Mouse (Mus musculus): Measurements from ENCODE around the gene Xylt1. TPM values are rescaled to one million over a fixed set of nuclear protein-coding genes. Genes with fewer than 3 reads are reported as not detected.

Gene Xylt1
- polyA plus RNA-seq, 1 experiment: 5.7 TPM

DNA sequence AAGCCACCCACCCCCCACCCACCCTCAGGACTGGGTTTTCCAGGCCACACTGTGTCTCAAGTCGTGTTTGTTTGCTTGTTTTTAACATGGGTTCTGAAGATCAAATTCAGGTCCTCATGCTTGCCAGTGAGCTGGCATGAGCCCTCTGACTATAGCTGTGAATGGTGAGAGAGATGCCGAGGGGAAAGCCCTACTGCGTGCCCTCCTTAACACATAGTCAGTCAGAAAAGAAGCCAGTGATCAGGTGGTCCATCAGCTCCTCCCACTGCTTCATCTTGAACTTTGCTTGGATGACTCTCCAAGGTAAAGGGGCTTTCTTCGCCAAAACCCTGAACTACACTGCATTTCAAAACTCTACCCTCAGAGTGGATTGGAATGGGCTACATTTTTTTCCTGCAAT lies 183.8 kb downstream of the Xylt1 start:
- H3K27me3 ChIP-seq (ENCODE audit: control insufficient read depth, insufficient read depth, low read length): no peaks in the 10 kb centered on the region
- H3K36me3 ChIP-seq (ENCODE audit: control insufficient read depth, insufficient read depth, low read length): no peaks in the 10 kb centered on the region
- H3K27ac ChIP-seq (ENCODE audit: control insufficient read depth, insufficient read depth, low read length): no peak overlapping the region
- TF ChIP-seq CTCF (IDR thresholded peaks at IDR 0.05; ENCODE audit: borderline replicate concordance, control insufficient read depth, extremely low read depth, insufficient read depth, low read length, poor library complexity): no peak
- no peaks in the 10 kb centered on the region for H3K4me1 ChIP-seq (replicated peaks; ENCODE audit: control insufficient read depth, insufficient read depth, low read length)
- no peak for DNase-seq
- 92% methylated on average over 4 of the region's 4 CpGs for WGBS
- no peak overlapping the region for H3K4me3 ChIP-seq (ENCODE audit: control insufficient read depth, insufficient read depth, low read length)

DNA sequence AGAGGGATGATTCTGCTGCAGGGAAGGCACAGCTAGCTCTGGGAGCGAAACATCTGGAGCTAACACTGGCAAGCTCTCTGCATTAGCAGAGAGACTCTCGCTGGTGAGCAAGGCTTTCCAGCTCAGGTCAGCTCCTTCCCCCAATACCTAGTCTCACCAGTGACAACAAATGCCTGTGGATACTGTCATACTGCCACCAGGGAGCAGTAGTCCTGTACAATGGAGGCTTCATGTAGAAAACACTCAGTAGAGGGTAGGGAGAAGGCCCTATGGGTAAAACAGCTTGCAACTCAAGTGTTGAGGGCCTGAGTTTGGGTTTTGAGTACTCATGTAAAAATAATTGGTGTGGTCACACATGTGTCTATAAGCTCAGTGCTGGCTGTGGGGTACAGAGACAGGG lies 185.3 kb downstream of the Xylt1 start:
- H3K27ac ChIP-seq (ENCODE audit: control insufficient read depth, insufficient read depth, low read length): no peak overlapping the region
- H3K36me3 ChIP-seq (ENCODE audit: control insufficient read depth, insufficient read depth, low read length): no peaks in the 10 kb centered on the region
- TF ChIP-seq CTCF (IDR thresholded peaks at IDR 0.05; ENCODE audit: borderline replicate concordance, control insufficient read depth, extremely low read depth, insufficient read depth, low read length, poor library complexity): no peak
- TF ChIP-seq POLR2A (IDR thresholded peaks at IDR 0.05; ENCODE audit: control insufficient read depth, extremely low read depth, insufficient read depth, low read length, poor library complexity): no peak
- DNase-seq: peak; percentile 9
- H3K27me3 ChIP-seq (ENCODE audit: control insufficient read depth, insufficient read depth, low read length): no peaks in the 10 kb centered on the region
- WGBS: 86% methylated on average over 2 of the region's 2 CpGs
- H3K4me1 ChIP-seq (replicated peaks; ENCODE audit: control insufficient read depth, insufficient read depth, low read length): no peaks in the 10 kb centered on the region
- H3K4me3 ChIP-seq (ENCODE audit: control insufficient read depth, insufficient read depth, low read length): no peak overlapping the region

DNA sequence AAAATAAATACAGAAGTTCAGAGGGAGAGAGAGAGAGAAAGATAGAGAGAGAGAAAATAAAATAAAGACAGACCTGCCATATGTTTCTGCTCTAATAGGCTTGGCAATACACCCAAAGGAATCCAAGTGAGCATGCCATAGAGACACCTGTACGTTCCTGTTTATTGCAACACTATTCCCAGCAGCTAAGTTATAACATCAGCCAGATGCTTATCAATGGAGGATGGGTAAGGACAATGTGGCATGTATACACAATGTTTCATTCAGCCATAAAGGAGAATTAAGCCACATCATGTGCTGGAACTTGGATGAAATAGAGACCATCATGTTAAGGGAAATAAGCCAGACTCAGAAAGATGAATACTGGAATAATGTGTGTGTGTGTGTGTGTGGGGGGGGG lies 186.1 kb downstream of the Xylt1 start:
- no peaks in the 10 kb centered on the region for H3K4me1 ChIP-seq (replicated peaks; ENCODE audit: control insufficient read depth, insufficient read depth, low read length)
- H3K27me3 ChIP-seq (ENCODE audit: control insufficient read depth, insufficient read depth, low read length): no peaks in the 10 kb centered on the region
- H3K4me3 ChIP-seq (ENCODE audit: control insufficient read depth, insufficient read depth, low read length): no peak overlapping the region
- TF ChIP-seq POLR2A (IDR thresholded peaks at IDR 0.05; ENCODE audit: control insufficient read depth, extremely low read depth, insufficient read depth, low read length, poor library complexity) (no peak), CTCF (IDR thresholded peaks at IDR 0.05; ENCODE audit: borderline replicate concordance, control insufficient read depth, extremely low read depth, insufficient read depth, low read length, poor library complexity) (no peak)
- no peak for DNase-seq
- no peak overlapping the region for H3K27ac ChIP-seq (ENCODE audit: control insufficient read depth, insufficient read depth, low read length)
- no peaks in the 10 kb centered on the region for H3K36me3 ChIP-seq (ENCODE audit: control insufficient read depth, insufficient read depth, low read length)
- 98% methylated on average over 1 of the region's 1 CpGs for WGBS

DNA sequence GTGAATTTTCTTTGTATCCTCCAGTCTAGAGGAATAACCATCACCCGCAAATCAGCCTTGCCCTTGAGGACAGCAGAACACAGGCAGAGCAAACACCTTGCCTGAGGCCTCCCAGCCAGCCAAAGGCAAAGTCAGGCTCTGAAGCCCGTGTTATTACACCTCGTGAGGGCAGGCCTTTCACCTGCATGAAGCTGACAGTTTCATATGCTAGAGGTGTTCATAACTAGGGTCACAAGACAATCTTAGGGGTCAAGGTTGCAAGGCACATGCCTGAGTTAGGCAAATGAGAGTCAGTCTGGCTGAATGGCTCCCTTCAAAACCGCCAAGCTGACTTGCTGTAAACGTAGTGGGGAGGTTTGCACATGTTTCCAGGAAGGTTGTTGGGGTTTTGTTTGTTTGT lies 186.5 kb downstream of the Xylt1 start:
- Histone ChIP-seq H3K36me3 (ENCODE audit: control insufficient read depth, insufficient read depth, low read length) (no peaks in the 10 kb centered on the region), H3K27ac (ENCODE audit: control insufficient read depth, insufficient read depth, low read length) (no peak overlapping the region), H3K4me3 (ENCODE audit: control insufficient read depth, insufficient read depth, low read length) (no peak overlapping the region), H3K27me3 (ENCODE audit: control insufficient read depth, insufficient read depth, low read length) (no peaks in the 10 kb centered on the region), H3K4me1 (replicated peaks; ENCODE audit: control insufficient read depth, insufficient read depth, low read length) (no peaks in the 10 kb centered on the region)
- 97% methylated on average over 5 of the region's 5 CpGs for WGBS
- TF ChIP-seq CTCF (IDR thresholded peaks at IDR 0.05; ENCODE audit: borderline replicate concordance, control insufficient read depth, extremely low read depth, insufficient read depth, low read length, poor library complexity) (no peak), POLR2A (IDR thresholded peaks at IDR 0.05; ENCODE audit: control insufficient read depth, extremely low read depth, insufficient read depth, low read length, poor library complexity) (no peak)
- DNase-seq: no peak

DNA sequence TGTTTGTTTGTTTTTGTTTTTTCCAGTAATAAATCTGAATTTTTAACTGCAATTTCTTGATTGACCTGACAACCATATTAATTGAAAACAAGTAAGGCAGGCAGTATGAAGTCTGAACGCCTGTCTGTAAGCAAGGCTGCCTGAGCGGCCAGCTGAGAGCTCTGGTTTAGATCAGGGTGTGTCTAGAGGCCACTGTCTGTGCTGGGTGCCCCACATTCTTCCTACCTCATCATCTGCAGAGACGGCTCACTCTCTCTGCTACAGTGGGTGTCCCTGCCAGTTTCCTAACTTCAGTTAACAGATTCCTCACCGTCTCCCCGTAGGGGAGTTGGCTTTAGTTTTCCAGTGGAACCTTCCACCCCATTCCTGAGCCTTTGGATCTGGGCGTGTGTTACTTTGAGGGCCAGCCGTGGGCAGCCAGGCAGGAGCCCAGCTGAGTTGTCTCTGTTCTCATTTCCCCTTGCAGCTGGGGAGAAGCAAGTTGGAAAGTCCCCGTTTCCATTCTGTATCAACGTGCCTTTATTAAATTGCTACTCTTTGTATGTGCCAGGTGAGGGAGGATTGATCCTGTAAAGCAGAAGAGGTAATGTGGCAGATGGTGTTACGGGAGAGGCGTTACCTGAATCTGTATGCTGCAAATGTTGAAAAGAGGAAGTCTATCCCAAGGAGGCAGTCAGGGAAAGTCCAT lies 187.0 kb downstream of the Xylt1 start:
- H3K27me3 ChIP-seq (ENCODE audit: control insufficient read depth, insufficient read depth, low read length): no peaks in the 10 kb centered on the region
- WGBS: 90% methylated on average over 11 of the region's 11 CpGs
- no peak for TF ChIP-seq POLR2A (IDR thresholded peaks at IDR 0.05; ENCODE audit: control insufficient read depth, extremely low read depth, insufficient read depth, low read length, poor library complexity)
- TF ChIP-seq CTCF (IDR thresholded peaks at IDR 0.05; ENCODE audit: borderline replicate concordance, control insufficient read depth, extremely low read depth, insufficient read depth, low read length, poor library complexity): no peak
- H3K4me1 ChIP-seq (replicated peaks; ENCODE audit: control insufficient read depth, insufficient read depth, low read length): no peaks in the 10 kb centered on the region
- DNase-seq: no peak
- no peak overlapping the region for H3K27ac ChIP-seq (ENCODE audit: control insufficient read depth, insufficient read depth, low read length)
- no peaks in the 10 kb centered on the region for H3K36me3 ChIP-seq (ENCODE audit: control insufficient read depth, insufficient read depth, low read length)
- no peak overlapping the region for H3K4me3 ChIP-seq (ENCODE audit: control insufficient read depth, insufficient read depth, low read length)

DNA sequence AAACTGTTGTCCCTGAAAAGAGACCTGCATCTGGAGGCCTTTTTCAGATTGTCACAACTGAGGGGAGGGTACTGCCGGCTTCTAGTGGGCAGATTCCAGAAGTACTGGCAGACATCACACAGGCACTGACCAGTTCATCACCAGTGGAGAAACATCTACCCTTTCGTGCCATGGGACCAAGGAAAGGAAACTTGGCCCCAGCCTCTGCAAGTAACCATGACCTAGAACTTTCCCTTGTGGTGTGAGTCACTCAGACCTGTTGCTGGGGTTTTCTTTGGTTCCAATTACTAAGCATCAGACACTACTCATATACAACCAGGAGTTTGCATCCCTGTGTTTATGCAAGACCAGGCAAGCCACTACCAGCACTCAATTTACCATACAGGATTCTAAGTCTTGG lies 190.4 kb downstream of the Xylt1 start:
- no peak for DNase-seq
- WGBS: 95% methylated on average over 2 of the region's 2 CpGs
- H3K27ac ChIP-seq (ENCODE audit: control insufficient read depth, insufficient read depth, low read length): no peak overlapping the region
- no peak overlapping the region for H3K4me3 ChIP-seq (ENCODE audit: control insufficient read depth, insufficient read depth, low read length)
- no peaks in the 10 kb centered on the region for H3K27me3 ChIP-seq (ENCODE audit: control insufficient read depth, insufficient read depth, low read length)
- H3K4me1 ChIP-seq (replicated peaks; ENCODE audit: control insufficient read depth, insufficient read depth, low read length): no peaks in the 10 kb centered on the region; the same call in 1 of the 2 replicates
- no peaks in the 10 kb centered on the region for H3K36me3 ChIP-seq (ENCODE audit: control insufficient read depth, insufficient read depth, low read length)
- no peak for TF ChIP-seq CTCF (IDR thresholded peaks at IDR 0.05; ENCODE audit: borderline replicate concordance, control insufficient read depth, extremely low read depth, insufficient read depth, low read length, poor library complexity)
- no peak for TF ChIP-seq POLR2A (IDR thresholded peaks at IDR 0.05; ENCODE audit: control insufficient read depth, extremely low read depth, insufficient read depth, low read length, poor library complexity)

DNA sequence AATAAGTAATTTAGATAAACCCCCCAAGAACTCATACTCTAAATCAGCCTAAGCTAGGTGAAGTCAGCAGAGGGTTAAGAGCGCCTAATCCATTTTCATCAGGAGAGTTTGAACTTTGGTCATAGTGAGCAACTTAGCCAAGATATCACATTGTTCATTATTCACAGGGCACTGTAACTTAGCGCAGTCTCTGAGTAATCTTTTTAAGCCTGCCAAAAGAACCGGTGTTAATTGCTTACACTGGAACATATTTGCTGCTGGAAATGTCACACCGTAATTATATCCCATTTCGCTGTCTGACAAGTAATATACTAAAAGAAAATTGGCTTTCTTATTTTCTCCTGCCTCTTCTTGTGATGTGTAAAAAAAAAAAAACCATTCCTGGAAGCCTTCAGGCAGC lies 190.9 kb downstream of the Xylt1 start:
- H3K27me3 ChIP-seq (ENCODE audit: control insufficient read depth, insufficient read depth, low read length): no peaks in the 10 kb centered on the region
- H3K4me1 ChIP-seq (replicated peaks; ENCODE audit: control insufficient read depth, insufficient read depth, low read length): no peaks in the 10 kb centered on the region; the same call in 1 of the 2 replicates
- TF ChIP-seq CTCF (IDR thresholded peaks at IDR 0.05; ENCODE audit: borderline replicate concordance, control insufficient read depth, extremely low read depth, insufficient read depth, low read length, poor library complexity): no peak
- TF ChIP-seq POLR2A (IDR thresholded peaks at IDR 0.05; ENCODE audit: control insufficient read depth, extremely low read depth, insufficient read depth, low read length, poor library complexity): no peak
- DNase-seq: no peak
- H3K4me3 ChIP-seq (ENCODE audit: control insufficient read depth, insufficient read depth, low read length): no peak overlapping the region
- H3K27ac ChIP-seq (ENCODE audit: control insufficient read depth, insufficient read depth, low read length): no peak overlapping the region
- 93% methylated on average over 5 of the region's 5 CpGs for WGBS
- no peaks in the 10 kb centered on the region for H3K36me3 ChIP-seq (ENCODE audit: control insufficient read depth, insufficient read depth, low read length)

All from thymus, adult 2 months (tissue).